Mouse (Mus musculus) spleen, postnatal 36 days (tissue): ENCODE measurements around the gene Sertad2.

Source experiments
- DNase-seq, 2 experiments: peaks; one replicate each; pipeline ENCODE4 v3.0.0; 2022; ENCODE audit warnings: low spot score in 2 of 2, mixed read lengths in 1 of 2

Sertad2 gene

DNA sequence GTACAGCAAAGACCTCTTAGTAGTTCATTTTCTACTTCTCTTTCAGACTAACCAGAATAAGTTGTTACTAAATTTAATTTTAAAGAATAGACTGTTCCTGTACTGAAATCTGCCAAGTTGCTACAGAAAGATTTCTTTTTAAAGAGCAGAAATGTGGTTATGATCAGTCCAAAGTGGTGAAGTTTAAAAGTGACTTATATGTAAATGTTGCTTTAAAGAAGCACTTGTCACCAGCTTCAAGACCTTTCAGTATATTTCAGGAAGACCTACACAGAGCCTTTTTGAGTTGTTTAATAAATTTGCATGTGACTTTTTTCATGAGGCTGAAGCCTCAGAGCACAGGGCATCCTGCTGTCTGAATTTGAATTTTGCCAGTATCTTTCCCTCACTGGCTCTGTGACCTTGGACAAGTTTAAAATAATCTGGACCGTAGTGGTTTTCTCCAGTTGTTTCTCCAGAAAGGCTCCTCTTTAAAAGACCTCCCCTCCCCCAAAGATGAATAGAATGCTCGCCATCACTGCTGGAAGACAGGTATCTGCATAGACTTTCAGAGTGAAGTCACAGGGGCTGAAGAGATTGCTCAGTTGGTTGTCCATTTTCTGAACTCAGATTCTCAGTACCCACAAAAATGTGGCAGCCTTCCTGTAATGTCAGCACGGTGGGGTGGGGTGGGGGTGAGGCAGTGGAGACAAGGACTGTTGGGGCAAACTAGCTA, 1.9 kb downstream of the Sertad2 start:
- no peak for DNase-seq

DNA sequence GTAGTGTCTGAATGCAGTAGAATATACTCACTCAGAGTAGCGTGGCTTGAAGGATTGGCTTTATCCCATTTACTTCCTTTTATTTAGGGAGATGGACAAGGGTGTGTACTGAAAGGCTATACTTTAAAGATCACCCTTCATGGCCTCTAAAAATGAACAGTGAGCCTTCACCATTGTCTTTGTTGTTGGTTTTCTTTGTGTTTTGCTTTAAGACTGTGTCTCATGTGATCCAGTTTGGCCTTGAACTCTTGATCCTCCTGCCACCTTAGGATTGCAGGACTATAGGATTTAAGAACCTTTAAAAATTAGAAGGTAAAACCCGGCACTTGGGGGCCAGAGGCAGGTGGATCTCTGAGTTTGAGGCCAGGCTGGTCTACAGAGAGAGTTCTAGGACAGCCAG, 6.4 kb downstream of the Sertad2 start:
- no peak for DNase-seq

DNA sequence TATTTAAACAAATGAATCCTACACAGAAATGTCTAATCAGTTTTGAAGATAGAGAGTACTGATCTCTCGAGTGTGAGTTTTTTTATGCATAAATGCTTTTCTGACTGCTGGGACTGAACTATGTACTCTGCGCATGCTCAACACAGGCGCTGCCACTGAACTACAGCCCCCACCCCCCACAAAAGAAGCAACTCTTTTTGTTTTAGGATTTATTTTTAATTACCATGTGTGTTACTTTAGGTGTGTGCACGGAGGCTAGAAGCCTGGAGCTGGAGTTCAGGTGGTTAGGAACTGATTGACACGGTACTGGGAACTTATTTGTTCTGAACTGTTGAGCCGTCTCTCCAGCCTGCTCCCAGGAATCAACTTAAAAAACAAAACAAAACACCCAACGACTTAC, 7.1 kb downstream of the Sertad2 start:
- no peak for DNase-seq

DNA sequence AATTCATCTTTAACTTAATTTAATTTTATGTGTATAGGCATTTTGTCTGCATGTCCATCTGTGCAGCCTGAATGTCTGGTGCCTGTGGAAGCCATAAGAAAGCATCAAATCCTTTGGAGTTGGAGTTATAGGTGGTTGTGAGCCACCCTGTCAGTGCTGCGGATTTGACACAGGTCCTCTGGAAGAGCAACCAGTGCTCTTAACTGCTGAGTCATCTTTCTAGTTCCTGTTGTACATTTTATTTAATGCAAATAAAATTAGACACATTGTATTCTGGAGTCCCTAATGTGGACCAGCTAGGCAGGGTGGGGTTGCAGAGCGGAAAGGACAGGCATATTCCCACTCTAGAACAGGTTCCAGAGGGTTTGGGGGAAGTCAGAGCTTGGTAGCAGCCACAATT, 9.0 kb downstream of the Sertad2 start:
- DNase-seq, result no peak

DNA sequence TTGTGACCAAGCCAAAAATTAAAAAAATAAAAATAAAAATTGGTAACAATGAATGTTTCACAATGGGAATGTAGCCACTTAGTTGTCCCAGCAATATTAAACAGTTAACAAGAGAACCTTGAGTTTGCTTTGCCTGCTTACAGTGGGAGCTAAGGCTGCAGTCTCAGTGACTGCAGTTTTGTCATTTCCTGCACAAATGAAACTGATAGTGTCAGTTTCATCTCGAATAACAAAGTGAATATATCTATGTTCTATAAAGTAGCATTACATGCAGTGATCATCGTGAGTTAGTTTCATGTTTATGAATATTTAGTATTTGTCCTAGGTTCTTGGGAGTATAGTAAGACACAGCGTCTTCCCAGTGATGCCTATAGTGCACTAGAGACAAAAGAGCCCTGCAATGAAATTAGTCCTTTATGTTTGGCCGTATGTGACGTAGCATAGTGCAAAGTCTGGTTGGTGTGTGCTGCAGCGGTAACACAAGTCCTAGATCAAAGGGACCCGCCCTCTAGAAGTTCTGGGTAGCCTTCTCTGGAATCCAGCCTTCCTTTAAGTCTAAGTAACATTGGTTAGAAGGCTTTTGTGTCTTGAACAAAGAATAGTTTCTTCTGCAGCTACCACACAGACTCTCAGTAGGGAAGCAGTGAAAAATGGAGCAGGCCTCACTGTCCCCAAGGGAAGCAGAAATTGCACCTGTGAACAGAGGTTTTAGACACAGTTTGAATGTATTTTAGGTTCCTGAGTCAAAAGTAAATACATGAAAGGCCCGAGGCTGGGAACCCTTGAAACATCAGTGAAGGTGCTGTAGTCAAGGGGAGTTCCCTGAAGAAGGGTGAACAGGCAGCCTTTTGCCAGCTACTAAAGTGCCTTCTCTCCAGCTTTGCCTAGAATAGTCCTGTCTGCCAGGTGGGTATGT, 10.0 kb downstream of the Sertad2 start:
- DNase-seq, result peak; percentile 12 to 25

DNA sequence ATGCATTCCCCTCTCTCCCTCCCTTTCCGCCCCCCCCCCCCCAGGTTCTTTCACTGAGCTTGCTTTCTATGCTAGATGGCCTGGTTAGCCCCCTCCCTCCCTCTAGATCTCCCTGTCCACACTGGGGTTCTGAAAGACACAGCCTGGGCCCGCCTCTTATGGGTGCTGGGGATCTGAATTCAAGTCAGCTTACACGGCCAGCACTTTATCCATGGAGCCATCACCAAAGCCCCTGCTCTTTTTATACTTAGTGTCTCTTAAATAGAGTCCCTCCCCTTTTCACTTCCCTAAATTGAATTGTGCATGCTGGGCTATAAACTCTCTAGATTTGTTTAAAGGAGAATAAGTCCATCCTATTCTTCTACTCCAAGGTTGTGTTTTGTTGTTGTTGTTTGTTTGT, 12.6 kb downstream of the Sertad2 start:
- no peak for DNase-seq

DNA sequence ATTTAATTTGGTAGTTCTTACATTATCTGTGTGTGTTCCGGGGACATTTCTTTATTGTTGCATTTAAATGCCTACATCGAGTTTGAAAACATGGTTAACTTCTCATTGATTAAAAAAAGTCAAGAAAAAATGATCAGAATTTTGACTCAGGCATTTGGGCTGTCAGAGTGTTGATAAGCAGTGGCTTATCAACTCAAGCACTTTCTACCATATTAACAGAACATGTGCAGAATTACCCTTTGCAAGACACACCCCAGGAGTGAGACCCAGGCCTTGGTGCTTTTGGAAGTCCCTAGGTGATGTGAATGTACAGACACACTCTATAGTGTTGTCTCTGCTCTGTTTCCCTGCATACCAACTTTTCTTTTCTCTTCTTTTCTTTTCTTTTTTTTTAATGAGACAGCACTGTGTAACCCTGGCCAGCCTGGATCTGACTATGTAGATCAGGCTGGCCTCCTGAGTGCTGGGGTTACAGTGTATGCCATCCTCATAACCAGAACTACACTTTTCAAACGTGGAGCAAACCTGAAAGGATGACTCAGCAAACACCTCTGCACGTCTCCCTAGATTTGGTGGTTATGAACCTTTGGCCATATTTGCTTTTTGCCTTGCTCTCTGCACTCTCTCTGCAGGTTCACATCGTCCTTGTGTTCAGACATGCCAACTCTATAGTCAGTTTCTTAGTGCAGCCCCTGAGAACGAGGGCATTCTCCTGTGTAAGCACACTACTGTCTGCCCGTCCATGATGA, 13.3 kb downstream of the Sertad2 start:
- no peak for DNase-seq

DNA sequence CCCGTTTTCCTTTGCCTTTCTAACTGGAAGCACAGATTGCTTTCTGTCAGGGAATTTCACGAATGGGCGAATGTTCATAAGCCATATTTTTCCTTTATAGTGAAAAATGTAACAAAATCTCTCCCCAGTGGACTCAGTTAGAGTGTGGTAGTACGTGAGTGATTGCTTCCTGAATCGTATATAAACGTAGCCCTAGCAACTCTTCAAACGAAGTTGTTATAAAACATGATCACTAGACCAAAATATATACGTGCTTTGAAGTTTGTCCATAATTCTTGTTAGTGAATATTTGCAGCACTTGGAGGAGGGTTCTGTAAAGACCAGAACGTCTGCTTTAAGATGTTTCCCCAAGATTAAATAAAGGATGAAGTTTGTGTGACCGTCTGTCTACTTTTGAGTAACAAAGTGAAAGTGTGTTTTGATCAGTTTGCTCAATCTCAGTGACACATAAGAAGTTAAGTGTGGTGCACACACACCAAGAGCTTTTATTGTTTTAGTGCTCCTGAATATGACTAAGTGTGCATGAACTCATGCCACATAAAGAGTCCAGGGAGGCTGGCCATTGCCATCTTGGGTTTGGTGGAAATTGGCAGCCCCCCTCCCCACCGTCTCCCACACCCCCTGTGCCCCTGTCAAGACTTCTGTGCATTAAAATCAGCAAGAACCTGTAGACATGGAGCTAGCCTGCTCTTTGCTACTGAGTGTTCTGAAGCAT, 16.3 kb downstream of the Sertad2 start:
- DNase-seq, result no peak

DNA sequence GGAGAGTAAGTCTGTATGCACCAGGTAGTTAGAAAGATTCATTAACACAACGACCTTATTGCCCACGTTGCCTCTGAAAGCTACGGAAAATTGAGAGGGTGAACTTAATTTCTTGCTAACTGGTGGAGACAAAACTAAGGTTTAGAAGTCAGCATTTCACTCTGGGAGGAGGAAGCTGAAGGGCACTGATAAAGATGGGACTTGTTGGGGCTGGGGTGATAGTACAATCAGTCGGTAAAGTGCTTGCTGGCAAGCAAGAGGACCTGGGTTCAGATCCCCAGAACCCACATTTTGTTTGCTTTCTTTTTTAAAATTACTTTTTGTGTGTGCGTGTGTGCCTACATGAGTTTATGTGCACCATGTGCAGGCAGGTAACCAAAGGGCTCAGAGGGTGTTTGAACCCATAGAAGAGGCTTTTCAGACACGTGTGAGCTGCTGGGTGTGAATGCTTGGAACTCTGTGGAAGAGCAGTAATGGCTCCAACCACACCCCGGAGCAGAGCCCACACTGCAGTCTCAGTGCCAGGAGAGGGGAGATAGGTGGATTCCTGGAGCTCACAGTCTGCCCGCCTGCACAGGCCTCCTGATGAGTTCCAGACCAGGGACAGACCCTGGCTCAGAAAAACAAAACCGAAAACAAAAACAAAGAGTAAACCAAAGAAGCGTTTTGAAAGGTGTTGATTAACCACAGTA, 17.0 kb downstream of the Sertad2 start:
- no peak for DNase-seq

DNA sequence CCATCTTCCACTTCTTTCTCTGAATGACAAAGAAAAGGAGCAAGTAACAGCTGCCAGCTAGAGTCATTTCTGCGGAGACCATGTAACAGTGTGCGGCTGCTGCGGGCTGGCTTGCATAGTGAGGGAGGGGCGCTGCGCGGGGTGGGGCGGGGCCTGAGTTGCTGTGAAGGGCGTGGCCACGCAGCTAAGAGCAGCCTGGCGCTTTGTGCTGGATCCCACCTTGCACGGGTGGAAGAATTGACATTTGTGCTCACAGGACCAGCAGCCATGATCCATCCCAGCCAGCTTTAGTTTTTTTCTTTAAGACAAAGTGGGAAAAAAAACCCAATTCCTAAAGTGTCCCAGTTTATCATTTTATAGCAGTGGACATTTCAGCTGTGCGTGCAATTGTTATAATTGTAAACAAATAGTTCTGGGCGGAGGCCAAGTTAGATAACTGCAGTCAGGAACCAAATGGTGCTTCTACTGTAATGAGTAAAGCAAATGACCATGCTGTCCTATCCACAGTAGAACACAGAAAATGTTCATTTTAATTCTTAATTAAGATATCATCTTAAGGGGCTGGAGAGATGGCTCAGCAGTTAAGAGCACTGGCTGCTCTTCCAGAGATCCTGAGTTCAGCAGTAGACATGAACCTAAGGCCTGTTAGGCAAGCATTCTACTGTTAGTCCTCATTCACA, 18.4 kb downstream of the Sertad2 start:
- DNase-seq, result peak; percentile 9 to 23

DNA sequence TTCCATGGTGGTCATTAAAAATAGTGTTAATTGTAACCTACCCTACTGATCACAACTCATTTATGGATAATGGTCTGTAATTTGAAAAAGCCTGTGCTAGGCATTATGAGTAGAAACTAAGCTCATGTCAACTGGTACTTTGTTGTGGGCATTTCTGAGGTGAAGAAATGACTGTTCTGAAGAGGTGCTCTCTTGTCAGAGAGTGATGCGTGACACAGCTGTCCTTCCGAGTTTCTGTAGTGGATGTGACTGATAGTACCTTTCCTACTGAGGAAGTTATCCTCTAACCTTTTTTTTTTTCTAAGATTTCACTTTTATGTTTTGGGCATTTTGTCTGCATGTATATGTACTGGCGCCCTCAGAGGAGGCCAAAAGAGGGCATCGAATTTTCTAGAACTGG, 22.0 kb downstream of the Sertad2 start:
- DNase-seq, result no peak

DNA sequence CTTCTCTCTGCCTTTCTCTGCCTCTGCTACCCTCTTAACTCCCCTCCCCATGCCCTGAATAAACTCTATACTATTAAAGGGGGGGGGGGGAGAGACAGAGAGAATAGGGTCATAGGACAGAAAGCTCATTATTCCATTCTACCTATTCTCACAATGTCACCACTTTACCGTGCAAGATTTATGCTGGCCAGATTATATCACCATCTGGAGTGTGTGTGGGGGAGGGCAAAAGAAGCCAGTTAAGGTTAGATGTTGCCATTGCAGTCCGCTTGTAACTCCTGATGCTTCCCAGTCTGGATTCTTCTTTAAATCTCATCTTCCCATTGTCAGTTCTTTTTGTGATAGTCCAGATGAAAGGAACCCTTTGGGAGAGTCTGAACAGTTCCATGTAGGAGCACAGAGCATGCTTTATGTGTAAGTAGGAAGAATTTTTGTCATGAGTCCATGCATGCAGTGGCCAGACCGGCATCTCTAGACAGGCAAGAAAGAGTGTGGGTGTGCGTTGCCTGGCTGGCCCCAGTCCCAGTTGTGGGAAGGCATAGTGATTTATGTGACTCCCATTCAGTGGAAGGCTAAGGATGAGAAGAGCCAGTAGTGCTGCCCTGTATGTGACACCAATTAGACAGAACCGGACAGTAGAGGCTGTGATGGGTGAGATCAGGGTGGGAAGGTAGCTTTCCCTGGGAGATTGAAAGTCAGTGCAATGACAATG, 28.8 kb downstream of the Sertad2 start:
- DNase-seq, result no peak

DNA sequence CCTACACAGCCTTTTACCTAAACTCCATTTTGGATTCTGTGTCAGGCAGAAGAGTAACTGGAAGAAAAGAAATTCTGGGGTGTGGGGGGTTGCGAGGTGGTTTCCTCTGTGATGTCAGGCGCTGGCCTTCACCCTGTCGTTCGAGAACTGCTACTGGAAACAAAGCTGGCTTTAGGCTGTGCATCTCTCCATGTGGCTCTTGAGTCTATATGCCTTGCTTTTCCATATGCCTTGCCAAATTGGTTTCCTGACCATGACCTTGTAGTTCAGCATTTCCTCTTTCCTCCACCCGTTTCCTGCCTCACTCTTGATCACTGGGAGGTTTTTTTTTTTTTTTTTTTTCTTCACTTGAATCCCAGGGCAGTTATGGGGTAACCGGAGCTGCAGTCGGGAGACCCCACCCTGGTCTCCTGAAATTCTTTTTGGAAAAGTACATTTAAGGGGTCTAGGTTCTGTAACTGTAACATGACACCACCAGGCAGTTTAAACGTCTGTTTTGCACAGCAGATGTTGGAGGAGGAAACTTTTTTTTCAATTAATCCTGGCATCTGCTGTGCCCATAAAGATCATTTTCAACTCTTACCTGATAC, 33.1 kb downstream of the Sertad2 start:
- no peak for DNase-seq

DNA sequence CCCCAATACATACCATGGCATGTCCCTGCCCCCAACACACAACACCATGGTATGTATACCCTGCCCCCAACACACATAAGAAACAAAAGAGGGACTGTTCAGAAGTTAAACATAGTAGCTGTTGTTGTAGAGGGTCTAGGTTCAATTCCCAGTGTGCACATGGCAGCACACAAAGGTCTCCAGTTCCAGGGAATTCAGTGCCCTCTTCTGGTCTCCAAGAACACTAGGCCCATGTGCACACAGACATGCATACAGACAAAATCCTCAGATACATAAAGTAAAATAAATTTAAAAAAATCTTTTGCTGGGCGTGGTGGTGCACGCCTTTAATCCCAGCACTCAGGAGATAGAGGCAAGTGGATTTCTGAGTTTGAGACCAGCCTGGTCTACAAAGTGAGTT, 39.7 kb downstream of the Sertad2 start:
- no peak for DNase-seq

DNA sequence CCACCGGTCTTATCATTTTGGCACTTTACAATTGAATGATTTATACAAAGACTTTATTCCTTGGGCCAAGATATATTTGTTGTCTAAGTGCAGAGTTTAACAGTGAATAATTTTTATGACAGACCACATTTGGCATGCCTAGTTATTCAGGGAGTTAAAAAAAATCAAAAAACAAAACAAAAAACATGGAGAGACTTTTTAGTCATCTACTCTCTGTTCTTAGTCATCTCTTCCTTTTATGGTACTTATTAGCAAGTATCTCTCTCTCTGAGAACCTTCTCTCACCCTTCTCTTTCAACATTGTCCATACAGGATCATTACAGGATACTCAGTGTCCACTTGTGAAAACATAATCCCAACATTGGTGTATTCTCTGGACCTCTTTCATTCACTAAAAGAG, 42.2 kb downstream of the Sertad2 start:
- no peak for DNase-seq

DNA sequence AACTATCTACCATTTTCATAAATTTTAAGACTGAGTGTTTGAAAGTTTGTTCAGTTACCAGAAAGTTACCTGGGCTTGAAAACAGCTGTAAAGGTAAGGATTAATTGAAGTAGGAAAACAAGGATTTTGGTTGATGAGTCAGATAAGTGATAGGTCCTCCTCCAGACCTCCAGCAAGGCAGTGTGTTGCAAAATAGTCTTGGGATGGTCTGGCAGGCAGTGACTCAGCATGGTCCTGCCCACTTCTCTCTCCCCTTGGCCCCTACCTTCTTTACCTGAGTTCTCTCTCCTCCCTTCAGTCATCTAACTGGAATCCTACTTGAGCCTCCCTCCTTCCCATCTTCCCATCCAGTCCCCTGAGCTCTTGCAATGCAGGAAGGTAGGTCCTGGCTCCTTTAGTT, 43.1 kb downstream of the Sertad2 start:
- no peak for DNase-seq

DNA sequence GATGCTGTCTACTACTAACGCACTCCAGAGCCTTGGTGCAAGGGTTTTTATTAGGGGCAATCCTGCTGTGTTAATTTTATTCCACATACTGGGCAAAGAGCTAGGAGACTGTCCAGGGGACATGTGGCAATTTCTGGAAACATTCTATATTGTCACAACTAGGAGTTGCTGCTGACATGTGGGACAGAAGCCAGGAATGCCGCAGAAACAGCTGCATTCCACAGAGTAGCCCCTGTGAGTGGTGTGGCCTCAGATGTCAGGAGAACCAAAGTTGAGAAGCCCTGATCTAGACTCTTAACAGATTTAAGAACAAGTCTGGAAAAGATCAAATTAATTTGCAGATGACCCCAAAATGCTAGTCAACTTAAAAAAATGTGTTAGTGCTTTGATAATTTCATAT, 46.3 kb downstream of the Sertad2 start:
- DNase-seq, result no peak

DNA sequence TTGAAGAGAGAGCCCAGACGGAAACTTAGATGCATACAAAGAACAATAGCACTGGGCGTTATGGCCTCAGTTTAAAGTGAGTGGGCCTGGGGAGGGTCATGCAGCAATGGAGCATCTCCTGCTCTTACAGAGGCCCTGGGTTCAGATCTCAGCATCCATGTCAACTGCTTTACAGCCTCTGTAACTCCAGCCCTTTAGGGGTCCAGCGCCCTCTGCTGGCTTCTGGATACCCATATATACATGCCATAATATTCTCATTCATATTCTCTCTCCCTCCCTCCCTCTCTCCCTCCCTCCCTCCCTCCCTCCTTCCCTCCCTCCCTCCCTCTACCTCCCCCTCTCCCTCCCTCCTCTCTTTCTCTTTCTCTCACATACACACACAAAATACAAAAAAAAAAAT, 49.0 kb downstream of the Sertad2 start:
- DNase-seq, result peak; percentile 17 to 41
